Mouse (Mus musculus): ENCODE data around the gene Tnk1.

The Tnk1 gene

GRCm38 (mm10) chr11:69879711-69880110 lies 21.2 kb upstream of the Tnk1 start:
- CTCF ChIA-PET, result interaction anchor here (1.4 kb wide), 1 partner anchor 69 kb away, joined by 7 read pairs; the partner anchor contains the start of gene Slc2a4

GRCm38 (mm10) chr11:69878952-69879351 lies 20.4 kb upstream of the Tnk1 start:
- CTCF ChIA-PET, result interaction anchor here (0.5 kb wide), 1 partner anchor 494 kb away, joined by 8 read pairs; no protein-coding TSS in a partner anchor

- CTCF ChIA-PET, result no interaction called here
Measured at GRCm38 (mm10) chr11:69878399-69878798, 19.9 kb upstream of the Tnk1 start.

- CTCF ChIA-PET, result no interaction called here
Measured at GRCm38 (mm10) chr11:69877878-69878277, 19.3 kb upstream of the Tnk1 start, which contains the start of gene Tmem95. Gene Tmem95 (minus strand): TSS chr11:69878018.

GRCm38 (mm10) chr11:69876867-69877266 lies 18.3 kb upstream of the Tnk1 start:
- CTCF ChIA-PET, result interaction anchor here (0.6 kb wide), 1 partner anchor 161 kb away, joined by 3 read pairs; no protein-coding TSS in a partner anchor

- CTCF ChIA-PET, result interaction anchor here (0.6 to 0.7 kb wide), 3 partner anchors 24 to 394 kb away, joined by 3 to 9 read pairs (median 3); no protein-coding TSS in a partner anchor
Measured at GRCm38 (mm10) chr11:69876186-69876585, 17.7 kb upstream of the Tnk1 start.

GRCm38 (mm10) chr11:69872451-69872850 lies 13.9 kb upstream of the Tnk1 start:
- CTCF ChIA-PET, result no interaction called here

- CTCF ChIA-PET, result no interaction called here
Measured at GRCm38 (mm10) chr11:69871822-69872221, 13.3 kb upstream of the Tnk1 start.

GRCm38 (mm10) chr11:69870289-69871069 lies 11.9 kb upstream of the Tnk1 start:
- CTCF ChIA-PET, result no interaction called here

- CTCF ChIA-PET, result no interaction called here
Measured at GRCm38 (mm10) chr11:69867335-69867734, 8.8 kb upstream of the Tnk1 start.

GRCm38 (mm10) chr11:69865561-69865960 lies 7.0 kb upstream of the Tnk1 start:
- CTCF ChIA-PET, result interaction anchor here (0.6 kb wide), 1 partner anchor 103 kb away, joined by 7 read pairs; no protein-coding TSS in a partner anchor

GRCm38 (mm10) chr11:69864138-69864860 lies 5.8 kb upstream of the Tnk1 start:
- CTCF ChIA-PET, result interaction anchor here (0.7 kb wide), 1 partner anchor 103 kb away, joined by 18 read pairs; no protein-coding TSS in a partner anchor

GRCm38 (mm10) chr11:69863729-69864128 lies 5.2 kb upstream of the Tnk1 start:
- CTCF ChIA-PET, result interaction anchor here (0.7 kb wide), 1 partner anchor 103 kb away, joined by 18 read pairs; no protein-coding TSS in a partner anchor

GRCm38 (mm10) chr11:69855347-69855746 lies 3.2 kb downstream of the Tnk1 start:
- CTCF ChIA-PET, result no interaction called here

- CTCF ChIA-PET, result interaction anchor here (0.6 kb wide), 1 partner anchor 15 kb away, joined by 4 read pairs; no protein-coding TSS in a partner anchor
Measured at GRCm38 (mm10) chr11:69854680-69855079, 3.9 kb downstream of the Tnk1 start.

- CTCF ChIA-PET, result no interaction called here
Measured at GRCm38 (mm10) chr11:69853994-69854393, 4.5 kb downstream of the Tnk1 start.

- CTCF ChIA-PET, result interaction anchor here (0.5 kb wide), 1 partner anchor 81 kb away, joined by 3 read pairs; no protein-coding TSS in a partner anchor
Measured at GRCm38 (mm10) chr11:69850754-69851153, 7.8 kb downstream of the Tnk1 start.

- CTCF ChIA-PET, result no interaction called here
Measured at GRCm38 (mm10) chr11:69849884-69850283, 8.6 kb downstream of the Tnk1 start.

- CTCF ChIA-PET, result no interaction called here
Measured at GRCm38 (mm10) chr11:69849128-69849527, 9.4 kb downstream of the Tnk1 start.

GRCm38 (mm10) chr11:69848021-69848420 lies 10.5 kb downstream of the Tnk1 start:
- CTCF ChIA-PET, result no interaction called here

GRCm38 (mm10) chr11:69846738-69847688 lies 11.5 kb downstream of the Tnk1 start:
- CTCF ChIA-PET, result no interaction called here

All from spleen, embryonic (tissue).